Mouse (Mus musculus): ENCODE data around the gene Asb10. TPM values are rescaled to one million over a fixed set of nuclear protein-coding genes. Genes with fewer than 3 reads are reported as not detected.

Gene Asb10
- total and polyA plus RNA-seq, 3 experiments, result not detected

GRCm38 (mm10) chr5:24499113-24499512, 41.7 kb downstream of the Asb10 start:
- Histone ChIP-seq H3K4me1 (ENCODE audit: insufficient read depth, low read depth, low read length) (no peaks in the 10 kb centered on the region; the same call in 1 of the 2 replicates), H3K36me3 (replicated peaks) (peaks cover 91% of the 10 kb centered on the region), H3K9me3 (replicated peaks) (no peaks in the 10 kb centered on the region), H3K4me3 (ENCODE audit: low read depth, low read length) (no peak overlapping the region), H3K27me3 (ENCODE audit: insufficient read depth, low read length) (no peaks in the 10 kb centered on the region)
- ATAC-seq (ENCODE audit: extremely low read depth, insufficient number of reproducible peaks, low FRiP score, poor library complexity, severe bottlenecking), result no peak
- no peak for DNase-seq (ENCODE audit: low spot score)
- TF ChIP-seq TAL1 (conservative IDR thresholded peaks at IDR 0.05; ENCODE audit: low read depth, low read length) (no peak), GATA2 (IDR thresholded peaks at IDR 0.05; ENCODE audit: borderline replicate concordance, low read depth, low read length) (no peak), GATA1 (IDR thresholded peaks at IDR 0.05; ENCODE audit: borderline replicate concordance, low read length) (no peak), POLR2AphosphoS5 (IDR thresholded peaks at IDR 0.05; ENCODE audit: insufficient replicate concordance, low read depth, low read length) (no peak), CTCF (IDR thresholded peaks at IDR 0.05; ENCODE audit: low read depth, low read length) (no peak)

- no peaks in the 10 kb centered on the region; the same call in 1 of the 2 replicates for H3K4me1 ChIP-seq (ENCODE audit: insufficient read depth, low read depth, low read length)
- no peaks in the 10 kb centered on the region for H3K27me3 ChIP-seq (ENCODE audit: insufficient read depth, low read length)
- ATAC-seq (ENCODE audit: extremely low read depth, insufficient number of reproducible peaks, low FRiP score, poor library complexity, severe bottlenecking) (no peak), DNase-seq (ENCODE audit: low spot score) (no peak)
- no peak for TF ChIP-seq CTCF (IDR thresholded peaks at IDR 0.05; ENCODE audit: low read depth, low read length)
- H3K9me3 ChIP-seq (replicated peaks), result no peaks in the 10 kb centered on the region
- H3K4me3 ChIP-seq (ENCODE audit: low read depth, low read length), result no peak overlapping the region
- peaks cover 100% of the 10 kb centered on the region for H3K36me3 ChIP-seq (replicated peaks)
Measured at GRCm38 (mm10) chr5:24497526-24497925, 43.3 kb downstream of the Asb10 start.

DNA sequence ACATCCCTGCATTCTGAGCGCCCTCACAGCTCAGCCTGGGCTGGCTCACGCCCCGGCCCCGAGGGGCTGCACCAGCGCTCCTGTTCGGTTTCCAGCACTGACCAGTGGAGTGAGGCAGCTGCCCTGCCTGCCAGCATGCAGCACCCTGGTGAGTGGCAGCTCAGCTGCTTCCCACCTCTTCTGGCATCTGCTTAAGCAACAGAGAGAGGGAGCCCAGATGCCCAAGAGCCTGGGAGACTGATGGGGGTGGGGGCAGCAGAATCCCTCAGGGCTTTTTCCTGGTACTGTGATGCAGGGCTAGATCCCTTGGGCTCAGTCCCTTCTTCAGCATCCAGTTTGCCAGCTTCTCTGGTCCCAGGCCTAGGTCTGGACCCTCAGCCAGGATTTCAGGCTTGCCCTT, 44.0 kb downstream of the Asb10 start:
- TF ChIP-seq CTCF (IDR thresholded peaks at IDR 0.05; ENCODE audit: low read depth, low read length), result no peak
- H3K36me3 ChIP-seq (replicated peaks), result peaks cover 100% of the 10 kb centered on the region
- no peak for ATAC-seq (ENCODE audit: extremely low read depth, insufficient number of reproducible peaks, low FRiP score, poor library complexity, severe bottlenecking)

DNA sequence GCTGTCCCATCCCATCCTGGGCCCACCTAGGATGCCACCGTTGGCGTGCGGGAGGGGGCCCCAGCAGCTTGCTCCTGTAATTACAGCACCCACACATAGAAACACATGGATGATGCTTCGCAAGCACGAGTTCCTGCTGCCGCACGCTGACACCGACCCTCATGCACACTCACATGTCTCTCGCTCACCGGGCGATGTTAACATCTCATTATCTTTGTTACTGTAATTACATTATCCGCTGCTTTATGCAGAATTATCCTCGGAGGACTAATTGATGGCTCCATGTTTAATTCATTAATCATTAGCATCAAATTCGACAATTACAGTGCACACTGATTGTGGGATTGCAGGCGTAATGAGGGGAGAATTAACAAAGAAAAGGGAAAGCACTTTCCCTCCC, 45.8 kb downstream of the Asb10 start:
- peaks cover 100% of the 10 kb centered on the region for H3K36me3 ChIP-seq (replicated peaks)
- TF ChIP-seq POLR2AphosphoS5 (IDR thresholded peaks at IDR 0.05; ENCODE audit: insufficient replicate concordance, low read depth, low read length) (no peak), GATA1 (IDR thresholded peaks at IDR 0.05; ENCODE audit: borderline replicate concordance, low read length) (no peak), GATA2 (IDR thresholded peaks at IDR 0.05; ENCODE audit: borderline replicate concordance, low read depth, low read length) (no peak), TAL1 (conservative IDR thresholded peaks at IDR 0.05; ENCODE audit: low read depth, low read length) (no peak), CTCF (IDR thresholded peaks at IDR 0.05; ENCODE audit: low read depth, low read length) (no peak)

More for the DNA sequence above, 44.0 kb downstream of the Asb10 start:
- Histone ChIP-seq H3K27me3 (ENCODE audit: insufficient read depth, low read length) (no peaks in the 10 kb centered on the region), H3K4me1 (ENCODE audit: insufficient read depth, low read depth, low read length) (no peaks in the 10 kb centered on the region), H3K4me3 (ENCODE audit: low read depth, low read length) (no peak overlapping the region), H3K9me3 (replicated peaks) (no peaks in the 10 kb centered on the region)
- no peak for DNase-seq (ENCODE audit: low spot score)

DNA sequence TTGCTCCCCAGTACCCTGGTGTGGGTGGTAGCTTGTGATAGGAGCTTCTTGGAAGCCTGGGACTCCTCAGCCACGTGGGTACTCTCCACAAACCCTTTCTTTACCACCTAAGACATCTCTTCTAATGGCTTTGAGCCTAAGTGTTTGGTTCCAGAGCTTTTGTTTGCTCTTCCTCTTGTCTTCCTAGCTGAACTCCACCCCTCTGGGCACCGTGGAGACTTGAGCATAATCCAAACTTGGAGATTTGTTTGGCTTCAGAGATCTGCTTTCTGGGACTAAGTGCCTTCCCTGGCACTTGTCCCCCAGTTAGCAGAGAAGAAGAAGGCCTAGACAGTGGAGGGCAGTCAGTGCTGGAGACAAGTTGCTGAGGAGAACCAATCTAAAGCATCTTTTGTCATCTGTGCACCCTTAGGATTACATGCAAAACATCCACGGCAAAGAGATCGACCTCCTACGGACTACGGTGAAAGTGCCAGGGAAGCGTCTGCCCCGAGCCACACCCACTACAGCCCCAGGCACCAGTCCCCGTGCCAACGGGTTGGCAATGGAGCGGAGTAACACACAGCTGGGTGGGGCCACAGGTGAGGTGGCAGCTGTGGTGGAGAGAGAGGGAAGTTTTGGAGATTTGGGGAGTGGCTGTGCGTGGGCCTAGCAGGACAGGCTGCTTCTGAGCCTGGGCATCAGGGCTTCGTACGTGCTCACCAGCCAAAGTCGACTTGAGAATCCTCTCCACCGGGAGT, 48.1 kb downstream of the Asb10 start:
- no peak for TF ChIP-seq GATA2 (IDR thresholded peaks at IDR 0.05; ENCODE audit: borderline replicate concordance, low read depth, low read length)
- TF ChIP-seq CTCF (IDR thresholded peaks at IDR 0.05; ENCODE audit: low read depth, low read length), result no peak
- no peak for TF ChIP-seq TAL1 (conservative IDR thresholded peaks at IDR 0.05; ENCODE audit: low read depth, low read length)
- TF ChIP-seq GATA1 (IDR thresholded peaks at IDR 0.05; ENCODE audit: borderline replicate concordance, low read length), result no peak
- TF ChIP-seq POLR2AphosphoS5 (IDR thresholded peaks at IDR 0.05; ENCODE audit: insufficient replicate concordance, low read depth, low read length), result no peak
- peaks cover 100% of the 10 kb centered on the region for H3K36me3 ChIP-seq (replicated peaks)

More for the DNA sequence above, 45.8 kb downstream of the Asb10 start:
- DNase-seq (ENCODE audit: low spot score) (no peak), ATAC-seq (ENCODE audit: extremely low read depth, insufficient number of reproducible peaks, low FRiP score, poor library complexity, severe bottlenecking) (no peak)
- no peaks in the 10 kb centered on the region for H3K27me3 ChIP-seq (ENCODE audit: insufficient read depth, low read length)
- H3K4me3 ChIP-seq (ENCODE audit: low read depth, low read length), result no peak overlapping the region
- no peaks in the 10 kb centered on the region for H3K9me3 ChIP-seq (replicated peaks)
- H3K4me1 ChIP-seq (ENCODE audit: insufficient read depth, low read depth, low read length), result no peaks in the 10 kb centered on the region

DNA sequence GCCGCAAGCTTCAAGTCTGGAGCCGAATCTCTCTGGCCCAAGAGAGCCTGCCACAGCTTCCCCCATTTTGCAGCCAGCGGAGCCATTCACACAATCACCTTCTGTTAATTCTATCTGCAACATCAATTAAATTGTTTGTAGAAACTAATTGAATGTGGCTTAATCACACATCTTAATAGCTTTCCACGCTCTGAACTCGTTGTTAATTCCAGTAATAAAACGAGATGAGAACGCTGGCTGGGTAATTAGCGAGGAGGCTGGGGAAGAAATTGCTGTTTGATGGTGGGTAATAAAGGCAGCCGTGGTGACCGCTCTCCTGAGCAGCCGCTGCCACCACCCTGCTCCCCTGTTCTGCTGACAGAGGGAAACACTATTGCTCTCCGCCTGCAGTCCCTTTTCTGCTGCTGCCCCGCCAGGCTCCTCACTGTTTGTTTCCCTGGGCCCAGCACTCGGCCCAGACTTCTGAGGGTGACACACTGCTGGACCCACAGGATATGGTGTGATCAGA, 50.3 kb downstream of the Asb10 start:
- Histone ChIP-seq H3K4me1 (ENCODE audit: insufficient read depth, low read depth, low read length) (no peaks in the 10 kb centered on the region), H3K27me3 (ENCODE audit: insufficient read depth, low read length) (no peaks in the 10 kb centered on the region), H3K36me3 (replicated peaks) (peaks cover 100% of the 10 kb centered on the region), H3K9me3 (replicated peaks) (no peaks in the 10 kb centered on the region), H3K4me3 (ENCODE audit: low read depth, low read length) (no peak overlapping the region)
- TF ChIP-seq TAL1 (conservative IDR thresholded peaks at IDR 0.05; ENCODE audit: low read depth, low read length), result no peak
- no peak for TF ChIP-seq CTCF (IDR thresholded peaks at IDR 0.05; ENCODE audit: low read depth, low read length)
- TF ChIP-seq GATA2 (IDR thresholded peaks at IDR 0.05; ENCODE audit: borderline replicate concordance, low read depth, low read length), result no peak
- no peak for TF ChIP-seq GATA1 (IDR thresholded peaks at IDR 0.05; ENCODE audit: borderline replicate concordance, low read length)
- TF ChIP-seq POLR2AphosphoS5 (IDR thresholded peaks at IDR 0.05; ENCODE audit: insufficient replicate concordance, low read depth, low read length), result no peak
- DNase-seq (ENCODE audit: low spot score) (no peak), ATAC-seq (ENCODE audit: extremely low read depth, insufficient number of reproducible peaks, low FRiP score, poor library complexity, severe bottlenecking) (no peak)

More for the DNA sequence above, 48.1 kb downstream of the Asb10 start:
- H3K9me3 ChIP-seq (replicated peaks), result no peaks in the 10 kb centered on the region
- no peak overlapping the region for H3K4me3 ChIP-seq (ENCODE audit: low read depth, low read length)
- DNase-seq (ENCODE audit: low spot score) (no peak), ATAC-seq (ENCODE audit: extremely low read depth, insufficient number of reproducible peaks, low FRiP score, poor library complexity, severe bottlenecking) (no peak)
- no peaks in the 10 kb centered on the region for H3K27me3 ChIP-seq (ENCODE audit: insufficient read depth, low read length)
- H3K4me1 ChIP-seq (ENCODE audit: insufficient read depth, low read depth, low read length), result no peaks in the 10 kb centered on the region
